Mouse (Mus musculus) heart, adult 11 months (tissue): ENCODE measurements around the gene Cep83.

ENCODE experiments used
- DNase-seq: peaks from one replicate; pipeline ENCODE4 v3.0.0; 2022

Gene Cep83

DNA sequence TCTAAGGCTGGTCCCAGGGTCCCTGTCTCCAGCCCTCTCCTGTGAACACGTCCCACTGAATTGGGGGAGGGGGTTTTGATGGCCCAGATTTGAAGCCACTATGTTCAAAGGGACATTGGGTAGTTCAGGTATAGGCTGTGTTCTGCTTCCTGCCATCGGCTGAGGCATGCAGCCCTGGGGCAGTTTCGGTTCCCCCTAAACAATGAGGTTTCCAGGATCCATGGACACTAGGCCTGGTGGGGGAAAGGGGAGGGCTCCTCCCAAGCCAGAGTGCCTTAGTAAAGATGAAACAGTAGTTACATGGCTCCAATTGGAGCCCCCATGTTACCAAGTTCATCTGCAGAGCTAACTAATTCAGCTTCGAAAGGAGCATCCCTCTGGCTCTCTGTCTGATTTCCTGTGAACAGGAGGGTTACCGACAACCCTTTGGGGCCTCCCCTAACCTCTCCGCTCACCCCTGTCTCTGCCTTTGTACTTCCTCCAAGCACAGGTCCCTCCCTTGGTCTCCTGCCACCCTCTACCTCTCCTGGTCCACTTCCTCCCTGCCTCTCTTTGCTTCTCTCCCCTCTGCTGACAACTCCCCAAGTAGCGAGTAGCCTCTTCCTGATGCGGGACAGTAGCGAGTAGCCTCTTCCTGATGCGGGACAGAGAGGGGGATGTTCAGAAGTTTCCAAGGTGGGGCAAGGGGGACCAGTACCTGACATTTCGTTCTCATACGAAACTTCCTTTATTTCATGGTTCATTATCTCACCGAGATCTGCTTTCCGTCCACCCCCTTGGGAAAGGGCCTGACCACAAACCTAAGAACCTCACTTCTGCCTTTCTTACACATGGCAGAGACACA, 139.7 kb downstream of the Cep83 start:
- DNase-seq, result peak; percentile 93

DNA sequence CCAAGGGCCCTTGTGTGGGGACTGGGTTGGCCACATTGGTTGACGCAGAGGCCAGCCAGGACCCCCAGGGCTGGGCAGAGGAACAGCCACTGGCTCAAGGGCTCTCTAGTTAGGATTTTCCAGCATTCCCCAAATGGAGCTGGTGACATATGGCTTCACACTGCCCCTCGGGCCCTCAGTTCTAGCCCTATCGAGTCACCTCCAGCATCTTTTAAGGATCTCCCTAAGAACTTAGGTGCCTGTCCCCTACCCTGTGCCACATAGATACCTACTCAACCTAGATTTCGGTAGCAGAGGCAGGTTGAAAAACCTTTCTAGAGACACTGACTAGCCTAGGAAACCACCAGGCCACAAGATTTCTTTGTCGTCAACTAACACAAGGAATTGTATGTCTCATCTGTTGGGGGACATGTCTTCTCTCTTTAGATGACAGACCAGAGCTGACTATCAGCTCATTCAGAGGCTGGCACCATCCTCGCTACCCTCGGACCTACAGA, 140.3 kb downstream of the Cep83 start:
- DNase-seq, result peak; percentile 92

DNA sequence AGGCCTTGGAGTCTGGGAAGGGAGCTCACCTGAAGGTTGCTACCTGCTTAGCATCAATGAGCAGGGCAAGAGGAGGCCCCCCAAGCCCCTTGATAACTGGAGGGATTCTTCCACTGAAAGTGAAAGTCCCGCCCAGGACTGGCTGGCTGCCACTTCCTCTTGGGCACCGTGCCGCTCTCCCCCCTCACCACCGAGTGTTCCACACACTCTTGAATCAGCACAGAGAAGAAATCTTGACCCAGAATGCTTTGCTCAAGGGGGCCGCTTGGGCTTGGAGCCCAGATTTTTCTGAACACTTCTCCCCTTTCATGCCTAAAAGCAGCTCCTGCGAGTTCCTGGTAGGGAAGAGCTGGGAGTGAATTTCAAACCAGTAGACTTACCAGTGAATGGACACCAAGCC, 141.0 kb downstream of the Cep83 start:
- DNase-seq, result peak; percentile 98

DNA sequence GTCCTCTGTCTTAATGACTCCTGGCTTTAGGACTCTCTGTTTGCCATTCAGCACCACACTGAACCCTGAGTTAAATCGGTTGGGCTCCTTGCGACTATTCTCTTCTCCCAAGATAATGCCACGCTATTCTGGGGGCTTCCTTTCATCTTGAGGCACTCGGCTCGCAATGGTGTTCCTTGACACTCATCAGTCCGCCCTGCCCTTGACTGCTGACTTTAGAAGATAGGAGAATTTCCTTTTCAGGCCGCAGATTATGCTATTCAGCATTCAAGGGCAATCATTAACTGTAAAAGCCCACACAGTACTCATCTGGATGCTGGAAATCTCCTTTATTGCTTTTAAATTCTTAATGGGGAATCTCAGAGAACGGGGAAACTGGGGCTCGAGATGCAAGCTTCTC, 147.4 kb downstream of the Cep83 start:
- DNase-seq, result no peak
